Mouse (Mus musculus) lung, embryonic 14.5 days (tissue): ENCODE data around the gene Ccdc105. TPM values are rescaled to one million over a fixed set of nuclear protein-coding genes. Genes with fewer than 3 reads are reported as not detected.
A peak's percentile ranks its signal among the peaks of the same experiment; 100 is the strongest.

ENCODE experiments used
- ATAC-seq: fragments of 200-750 bp; cut with Nextera tagmentation; 2 replicates; pipeline ENCODE4 v1.8.0; 2017; ENCODE audit warnings: mild to moderate bottlenecking, moderate TSS enrichment, moderate library complexity; ENCODE audit not compliant: insufficient read depth
- DNase-seq: peaks from one replicate; pipeline ENCODE4 v3.0.0-alpha.2; 2015
- H3K27ac ChIP-seq: fragments of 300-500 bp; sonication (generic); 2 replicates; pipeline ENCODE4 v1.5.1; 2014; ENCODE audit warnings: low read depth, mild to moderate bottlenecking, moderate library complexity
- H3K27me3 ChIP-seq: fragments of 300-500 bp; sonication (generic); 2 replicates; pipeline ENCODE4 v1.6.1; 2014; ENCODE audit warnings: low read length, control low read depth; ENCODE audit not compliant: insufficient read depth
- H3K36me3 ChIP-seq: fragments of 300-500 bp; sonication (generic); 2 replicates; pipeline ENCODE4 v1.6.1; 2014; ENCODE audit warnings: control low read depth; ENCODE audit not compliant: insufficient read depth
- H3K4me1 ChIP-seq: fragments of 300-500 bp; sonication (generic); 2 replicates; pipeline ENCODE4 v1.6.1; 2014; ENCODE audit warnings: antibody characterized with exemption, control low read depth; ENCODE audit not compliant: insufficient read depth
- H3K4me2 ChIP-seq: fragments of 300-500 bp; sonication (generic); 2 replicates; pipeline ENCODE4 v1.6.1; 2014; ENCODE audit warnings: mild to moderate bottlenecking
- H3K4me3 ChIP-seq: fragments of 300-500 bp; sonication (generic); 2 replicates; pipeline ENCODE4 v1.5.1; 2014; ENCODE audit warnings: low read depth, low read length
- H3K9ac ChIP-seq: fragments of 300-500 bp; sonication (generic); 2 replicates; pipeline ENCODE4 v1.6.1; 2014
- H3K9me3 ChIP-seq: fragments of 300-500 bp; sonication (generic); 2 replicates; pipeline ENCODE4 v1.6.1; 2016; ENCODE audit warnings: low read depth, low read length, control low read depth
- CTCF ChIP-seq: IDR thresholded peaks from 2 replicates; pipeline ENCODE4 v1.5.1; 2016; ENCODE audit warnings: antibody characterized with exemption, low read depth
- WGBS: fragments of 180-500 bp; shearing (Covaris S2); extraction: QIAGEN DNeasy Blood & Tissue Kit; methylation state at CpG from one replicate; pipeline ENCODE4 v1.1.7; 2014; 5-methylcytosine and 5-hydroxymethylcytosine counted together
- polyA plus RNA-seq: library from polyadenylated mRNA; unstranded; fragments of >200 nt; fragmentation: Nextera tagmentation; extraction: Ambion mirVana; gene quantifications from 2 replicates; pipeline ENCODE4 v1.2.1, GENCODE M21; 2014

The Ccdc105 gene
- polyA plus RNA-seq, 1 experiment from 2014 or later: 0.21 TPM

DNA sequence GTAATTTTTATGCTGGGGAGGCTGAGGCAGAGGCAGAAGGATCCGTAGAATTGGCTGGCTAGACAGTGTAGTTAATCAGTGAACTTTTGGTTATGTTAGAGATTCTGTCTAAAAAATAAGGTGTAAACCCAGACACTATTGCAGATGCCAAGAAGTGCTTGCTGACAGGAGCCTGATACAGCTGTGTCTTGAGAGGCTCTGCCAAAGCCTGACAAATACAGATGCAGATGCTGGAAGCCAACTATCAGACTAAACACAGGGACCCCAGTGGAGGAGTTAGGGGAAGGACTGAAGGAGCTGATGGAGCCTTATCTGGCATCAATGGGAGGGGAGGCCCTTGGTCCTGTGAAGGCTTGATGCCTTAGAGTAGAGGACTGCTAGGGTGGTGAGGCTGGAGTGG, 12.7 kb upstream of the Ccdc105 start:
- Histone ChIP-seq H3K4me2 (no peak overlapping the region), H3K4me3 (no peak overlapping the region), H3K9ac (no peak overlapping the region), H3K4me1 (no peaks in the 10 kb centered on the region), H3K27ac (no peak overlapping the region), H3K9me3 (no peaks in the 10 kb centered on the region; the same call in 1 of the 2 replicates), H3K36me3 (no peaks in the 10 kb centered on the region), H3K27me3 (no peaks in the 10 kb centered on the region)
- DNase-seq (peak; percentile 70), ATAC-seq (peak; percentile 77; the same call in 1 of the 2 replicates)
- TF ChIP-seq CTCF: no peak
- 40% methylated on average over 1 of the region's 1 CpGs for WGBS

DNA sequence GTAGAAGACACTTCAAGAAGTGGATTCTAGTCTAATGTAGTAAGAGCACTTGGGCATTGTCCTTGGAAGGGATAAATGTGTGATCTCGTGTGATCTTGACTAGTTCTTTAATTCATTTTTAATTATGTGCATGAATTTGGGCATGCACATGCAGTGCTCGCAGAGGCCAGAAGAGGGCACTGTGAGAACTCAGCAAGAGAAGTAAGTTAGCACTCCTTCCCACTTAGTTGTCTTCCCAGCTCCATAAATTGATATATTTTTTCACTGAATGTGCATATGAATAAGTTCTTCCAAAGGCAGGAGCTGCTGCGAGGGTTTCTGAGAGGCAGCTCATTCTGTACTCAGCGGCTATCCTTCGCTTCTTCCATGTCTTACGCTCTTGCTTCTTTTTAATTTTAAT, 3.2 kb upstream of the Ccdc105 start:
- Histone ChIP-seq H3K27me3 (no peaks in the 10 kb centered on the region), H3K36me3 (no peaks in the 10 kb centered on the region), H3K4me1 (no peaks in the 10 kb centered on the region), H3K9me3 (no peaks in the 10 kb centered on the region), H3K27ac (no peak overlapping the region), H3K9ac (no peak overlapping the region), H3K4me2 (no peak overlapping the region), H3K4me3 (no peak overlapping the region)
- peak; percentile 88 for TF ChIP-seq CTCF
- DNase-seq (peak; percentile 92), ATAC-seq (no peak)
- WGBS: 38% methylated on average over 6 of the region's 6 CpGs

DNA sequence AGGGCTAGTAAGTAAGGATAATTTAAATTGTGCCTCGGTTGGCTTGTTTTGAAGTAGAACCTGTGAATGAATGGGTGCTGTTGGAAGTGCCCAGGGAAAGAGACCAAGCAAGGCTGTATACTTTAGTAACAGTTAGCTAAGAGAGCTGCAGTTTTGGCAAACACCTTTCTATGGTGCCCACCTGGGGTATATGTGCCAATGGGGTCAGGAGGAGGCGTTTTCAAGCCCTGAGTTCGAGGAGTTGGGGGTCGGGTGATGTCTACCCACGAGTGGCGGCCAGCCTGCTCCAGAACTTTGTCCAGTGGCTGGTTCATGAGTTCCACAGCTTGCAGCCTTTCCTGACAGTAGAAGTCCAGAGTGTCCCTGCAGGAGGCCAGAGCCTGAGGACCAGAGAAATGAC, 3.9 kb downstream of the Ccdc105 start:
- no peak overlapping the region for H3K27ac ChIP-seq
- TF ChIP-seq CTCF: no peak
- no peaks in the 10 kb centered on the region for H3K9me3 ChIP-seq
- no peaks in the 10 kb centered on the region for H3K27me3 ChIP-seq
- no peak overlapping the region for H3K4me3 ChIP-seq
- H3K36me3 ChIP-seq: no peaks in the 10 kb centered on the region
- 86% methylated on average over 6 of the region's 6 CpGs for WGBS
- H3K9ac ChIP-seq: no peak overlapping the region
- no peak overlapping the region for H3K4me2 ChIP-seq
- ATAC-seq: no peak
- no peaks in the 10 kb centered on the region for H3K4me1 ChIP-seq
- DNase-seq: no peak

GRCm38 (mm10) chr10:78748161-78748560, 4.7 kb downstream of the Ccdc105 start:
- Histone ChIP-seq H3K9me3 (no peaks in the 10 kb centered on the region), H3K4me3 (no peak overlapping the region), H3K9ac (no peak overlapping the region), H3K27me3 (no peaks in the 10 kb centered on the region), H3K4me2 (peak overlapping the region; percentile 68; the same call in 1 of the 2 replicates), H3K27ac (no peak overlapping the region), H3K36me3 (no peaks in the 10 kb centered on the region), H3K4me1 (no peaks in the 10 kb centered on the region)
- ATAC-seq (no peak), DNase-seq (no peak)
- TF ChIP-seq CTCF: no peak
- 81% methylated on average over 13 of the region's 13 CpGs for WGBS

DNA sequence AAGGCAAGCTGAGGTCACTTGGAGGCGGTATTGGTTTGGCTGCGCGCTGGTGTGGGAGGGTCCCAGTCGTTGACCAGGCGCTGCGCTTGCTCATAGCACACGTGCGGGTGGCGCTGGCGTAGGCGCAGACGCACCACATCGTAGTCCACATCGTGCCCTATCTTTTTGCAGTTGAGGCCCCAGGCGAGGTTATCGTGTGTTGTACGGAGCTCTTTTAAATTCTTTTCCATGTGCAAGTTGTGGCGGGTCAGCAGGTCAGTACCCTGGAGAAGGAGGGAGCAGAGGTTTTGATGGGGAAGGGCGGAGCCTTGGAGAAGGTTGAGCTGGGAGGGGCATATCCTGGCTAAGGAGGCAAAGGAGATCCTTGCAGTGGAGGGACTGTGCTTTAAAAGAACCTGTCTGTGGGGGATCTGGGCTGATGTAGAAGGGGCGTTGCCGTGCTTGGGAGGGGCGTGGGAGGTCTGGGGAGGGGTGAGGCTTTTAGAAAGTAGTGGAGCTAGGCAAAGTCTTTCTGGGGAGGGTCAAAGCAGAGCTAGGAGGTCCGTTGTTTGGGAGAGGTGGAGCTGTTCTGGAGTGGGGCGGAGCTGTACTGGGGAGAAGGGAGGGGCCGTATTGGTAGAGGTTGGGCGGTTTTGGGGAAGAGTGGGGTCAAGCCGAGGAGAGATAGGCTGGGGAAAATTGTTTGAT, 5.7 kb downstream of the Ccdc105 start:
- Histone ChIP-seq H3K4me2 (peak overlapping the region; percentile 68), H3K27ac (no peak overlapping the region), H3K4me3 (peak overlapping the region; percentile 34), H3K36me3 (no peaks in the 10 kb centered on the region), H3K9ac (no peak overlapping the region), H3K9me3 (no peaks in the 10 kb centered on the region), H3K4me1 (no peaks in the 10 kb centered on the region), H3K27me3 (no peaks in the 10 kb centered on the region)
- no peak for TF ChIP-seq CTCF
- peak; percentile 75 for DNase-seq
- peak; percentile 87 for ATAC-seq
- 2% methylated on average over 27 of the region's 27 CpGs for WGBS

- no peaks in the 10 kb centered on the region for H3K4me1 ChIP-seq
- no peak overlapping the region for H3K9ac ChIP-seq
- no peak overlapping the region for H3K4me3 ChIP-seq
- WGBS: 50% methylated on average over 4 of the region's 4 CpGs
- H3K9me3 ChIP-seq: no peaks in the 10 kb centered on the region
- H3K36me3 ChIP-seq: no peaks in the 10 kb centered on the region
- ATAC-seq (no peak), DNase-seq (no peak)
- H3K4me2 ChIP-seq: no peak overlapping the region
- H3K27me3 ChIP-seq: no peaks in the 10 kb centered on the region
- H3K27ac ChIP-seq: no peak overlapping the region
- peak; percentile 40 for TF ChIP-seq CTCF
Measured at GRCm38 (mm10) chr10:78745453-78746232, 7.2 kb downstream of the Ccdc105 start.

DNA sequence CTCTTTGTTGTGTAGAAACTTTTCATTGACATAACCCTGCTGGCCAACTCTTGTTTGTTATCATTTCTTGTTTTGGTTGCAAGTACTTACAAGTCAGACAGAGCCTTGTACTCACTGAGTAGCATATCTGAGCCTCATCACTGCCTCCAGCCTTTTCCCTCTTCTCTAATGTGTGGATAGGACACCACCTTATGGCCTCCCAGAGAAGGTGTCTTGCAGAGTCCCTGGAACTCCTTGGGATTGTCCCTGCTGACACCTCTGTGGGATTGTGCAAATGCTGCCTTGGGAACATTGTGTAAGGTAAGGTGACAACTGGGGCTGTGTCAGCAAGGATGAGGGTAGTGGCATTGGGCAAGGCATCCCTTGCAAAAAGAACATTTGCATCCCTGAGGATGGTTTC, 9.1 kb downstream of the Ccdc105 start:
- no peak for ATAC-seq
- peak; percentile 30; the same call in 1 of the 2 replicates for TF ChIP-seq CTCF
- H3K36me3 ChIP-seq: no peaks in the 10 kb centered on the region
- H3K4me2 ChIP-seq: no peak overlapping the region
- H3K9me3 ChIP-seq: no peaks in the 10 kb centered on the region
- H3K27me3 ChIP-seq: no peaks in the 10 kb centered on the region
- no peak overlapping the region for H3K4me3 ChIP-seq
- no peak overlapping the region for H3K9ac ChIP-seq
- H3K27ac ChIP-seq: no peak overlapping the region
- H3K4me1 ChIP-seq: no peaks in the 10 kb centered on the region
- no peak for DNase-seq
